Mouse (Mus musculus) MEL (cell line): ENCODE results near the gene Alg12. TPM values are rescaled to one million over a fixed set of nuclear protein-coding genes. Genes with fewer than 3 reads are reported as not detected.

Experiments used
- DNase-seq: peaks from one replicate; pipeline ENCODE4 v3.0.0; 2011; ENCODE audit warnings: low read depth, low spot score
- H3K27ac ChIP-seq: 2 replicates; pipeline ENCODE4 v1.5.1; 2012; ENCODE audit warnings: low read depth, mild to moderate bottlenecking, control low read depth, low read length, moderate library complexity; ENCODE audit not compliant: control insufficient read depth
- H3K27me3 ChIP-seq, 2 experiments: fragments of 150-350 bp in 1 of 2; sonication (generic) in 1 of 2; 2 replicates each; pipeline ENCODE4 v1.6.1; 2012; ENCODE audit warnings: low read length in 2 of 2, mild to moderate bottlenecking in 2 of 2, improper control_type of control experiment in 1 of 2, moderate library complexity in 1 of 2; ENCODE audit not compliant: insufficient read depth in 2 of 2, control insufficient read depth in 1 of 2
- H3K36me3 ChIP-seq, 2 experiments: 2 replicates each; pipeline ENCODE4 v1.6.1; 2012 to 2014; ENCODE audit warnings: low read length in 2 of 2, improper control_type of control experiment in 1 of 2, inconsistent platforms in 1 of 2, mild to moderate bottlenecking in 1 of 2; ENCODE audit not compliant: insufficient read depth in 2 of 2, control insufficient read depth in 1 of 2
- H3K4me1 ChIP-seq, 2 experiments: fragments of 150-350 bp in 1 of 2; sonication (generic) in 1 of 2; 2 replicates each; pipeline ENCODE4 v1.6.1; 2012; ENCODE audit warnings: low read length in 2 of 2, improper control_type of control experiment in 1 of 2, mild to moderate bottlenecking in 1 of 2; ENCODE audit not compliant: insufficient read depth in 2 of 2, control insufficient read depth in 1 of 2
- H3K4me3 ChIP-seq, 2 experiments: fragments of 150-350 bp in 1 of 2; sonication (generic) in 1 of 2; 2 replicates each; pipeline ENCODE4 v1.5.1; 2012; ENCODE audit warnings: low read depth in 2 of 2, low read length in 2 of 2, mild to moderate bottlenecking in 2 of 2, moderate library complexity in 2 of 2, control low read depth in 1 of 2, improper control_type of control experiment in 1 of 2; ENCODE audit not compliant: control insufficient read depth in 1 of 2, insufficient read depth in 1 of 2
- H3K79me2 ChIP-seq: 2 replicates; pipeline ENCODE4 v1.6.1; 2012; ENCODE audit warnings: mild to moderate bottlenecking, low read length, moderate library complexity; ENCODE audit not compliant: control insufficient read depth, poor library complexity, insufficient read depth
- H3K9ac ChIP-seq: 2 replicates; pipeline ENCODE4 v1.6.1; 2012; ENCODE audit warnings: low read depth, mild to moderate bottlenecking, control low read depth, low read length, moderate library complexity; ENCODE audit not compliant: control insufficient read depth, poor library complexity, severe bottlenecking
- H3K9me3 ChIP-seq: fragments of 150-350 bp; sonication (generic); replicated peaks from 2 replicates; pipeline ENCODE4 v1.6.1; 2012; ENCODE audit warnings: mild to moderate bottlenecking, low read length, improper control_type of control experiment, moderate library complexity; ENCODE audit not compliant: insufficient read depth
- BHLHE40 ChIP-seq: IDR thresholded peaks from 2 replicates; pipeline ENCODE4 v1.6.1; 2012; ENCODE audit warnings: low read depth, mild to moderate bottlenecking, inconsistent platforms, low read length, improper control_type of control experiment, borderline replicate concordance
- CHD2 ChIP-seq: IDR thresholded peaks from 2 replicates; pipeline ENCODE4 v1.6.1; 2011; ENCODE audit warnings: low read length, improper control_type of control experiment
- CTCF ChIP-seq, 3 experiments: IDR thresholded peaks in 2 of 3; conservative IDR thresholded peaks in 1 of 3; 2 replicates each; pipeline ENCODE4 v1.5.1; 2011 to 2012; ENCODE audit warnings: low read length in 3 of 3, low read depth in 2 of 3, mild to moderate bottlenecking in 2 of 3, improper control_type of control experiment in 1 of 3, inconsistent platforms in 1 of 3, mixed read lengths in 1 of 3, moderate library complexity in 1 of 3; ENCODE audit not compliant: control insufficient read depth in 1 of 3, insufficient read depth in 1 of 3, poor library complexity in 1 of 3, severe bottlenecking in 1 of 3
- E2F4 ChIP-seq: IDR thresholded peaks from 2 replicates; pipeline ENCODE4 v1.6.1; 2011; ENCODE audit warnings: low read depth, low read length, improper control_type of control experiment, borderline replicate concordance
- EP300 ChIP-seq, 2 experiments: IDR thresholded peaks; 2 replicates each; pipeline ENCODE4 v1.6.1; 2011; ENCODE audit warnings: improper control_type of control experiment in 2 of 2, low read length in 2 of 2, low read depth in 1 of 2, mild to moderate bottlenecking in 1 of 2
- GATA1 ChIP-seq: IDR thresholded peaks from 2 replicates; pipeline ENCODE4 v1.6.1; 2011; ENCODE audit warnings: low read depth, low read length, improper control_type of control experiment
- HCFC1 ChIP-seq: IDR thresholded peaks from 2 replicates; pipeline ENCODE4 v1.6.1; 2012; ENCODE audit warnings: low read depth, mild to moderate bottlenecking, inconsistent platforms, low read length, improper control_type of control experiment, moderate library complexity
- JUND ChIP-seq: IDR thresholded peaks from 2 replicates; pipeline ENCODE4 v1.6.1; 2011; ENCODE audit warnings: low read depth, mild to moderate bottlenecking, improper control_type of control experiment, low read length
- MAX ChIP-seq: IDR thresholded peaks from 2 replicates; pipeline ENCODE4 v1.6.1; 2011; ENCODE audit warnings: low read length, improper control_type of control experiment
- MAZ ChIP-seq: IDR thresholded peaks from 2 replicates; pipeline ENCODE4 v1.6.1; 2012; ENCODE audit warnings: low read depth, mild to moderate bottlenecking, inconsistent platforms, low read length, improper control_type of control experiment
- MXI1 ChIP-seq: IDR thresholded peaks from 2 replicates; pipeline ENCODE4 v1.6.1; 2011; ENCODE audit warnings: mild to moderate bottlenecking, low read depth, low read length, improper control_type of control experiment
- MYB ChIP-seq: IDR thresholded peaks from 2 replicates; pipeline ENCODE4 v1.6.1; 2011; ENCODE audit warnings: mild to moderate bottlenecking, low read depth, low read length, improper control_type of control experiment
- MYC ChIP-seq: IDR thresholded peaks from 2 replicates; pipeline ENCODE4 v1.6.1; 2011; ENCODE audit warnings: low read depth, mild to moderate bottlenecking, low read length, improper control_type of control experiment, moderate library complexity
- NRF1 ChIP-seq: IDR thresholded peaks from 2 replicates; pipeline ENCODE4 v1.6.1; 2014; ENCODE audit warnings: low read depth, mild to moderate bottlenecking, inconsistent platforms, low read length, improper control_type of control experiment, moderate library complexity; ENCODE audit not compliant: poor library complexity, insufficient read depth, severe bottlenecking
- POLR2A ChIP-seq, 2 experiments: IDR thresholded peaks; 2 replicates each; pipeline ENCODE4 v1.6.1; 2011 to 2012; ENCODE audit warnings: low read length in 2 of 2, mild to moderate bottlenecking in 2 of 2, control low read depth in 1 of 2, improper control_type of control experiment in 1 of 2, low read depth in 1 of 2, moderate library complexity in 1 of 2; ENCODE audit not compliant: control insufficient read depth in 1 of 2, insufficient read depth in 1 of 2, poor library complexity in 1 of 2
- POLR2AphosphoS2 ChIP-seq: IDR thresholded peaks from 2 replicates; pipeline ENCODE4 v1.6.1; 2011; ENCODE audit warnings: low read length, improper control_type of control experiment
- SIN3A ChIP-seq: IDR thresholded peaks from 2 replicates; pipeline ENCODE4 v1.6.1; 2012; ENCODE audit warnings: low read length, improper control_type of control experiment, inconsistent platforms
- SMC3 ChIP-seq: IDR thresholded peaks from 2 replicates; pipeline ENCODE4 v1.6.1; 2011; ENCODE audit warnings: low read depth, low read length, improper control_type of control experiment
- TBP ChIP-seq: IDR thresholded peaks from 2 replicates; pipeline ENCODE4 v1.8.0; 2011; ENCODE audit warnings: low read depth, low read length, improper control_type of control experiment
- UBTF ChIP-seq: IDR thresholded peaks from 2 replicates; pipeline ENCODE4 v1.6.1; 2012; ENCODE audit warnings: low read depth, mild to moderate bottlenecking, inconsistent platforms, low read length, improper control_type of control experiment, moderate library complexity, borderline replicate concordance; ENCODE audit not compliant: insufficient read depth
- USF1 ChIP-seq: IDR thresholded peaks from 2 replicates; pipeline ENCODE4 v1.6.1; 2014; ENCODE audit warnings: low read depth, mild to moderate bottlenecking, inconsistent platforms, low read length, improper control_type of control experiment, moderate library complexity
- USF2 ChIP-seq, 2 experiments: IDR thresholded peaks; 2 replicates each; pipeline ENCODE4 v1.6.1; 2011 to 2012; ENCODE audit warnings: improper control_type of control experiment in 2 of 2, low read length in 2 of 2, borderline replicate concordance in 1 of 2, inconsistent platforms in 1 of 2, low read depth in 1 of 2, mild to moderate bottlenecking in 1 of 2; ENCODE audit not compliant: insufficient read depth in 1 of 2
- ZKSCAN1 ChIP-seq: IDR thresholded peaks from 2 replicates; pipeline ENCODE4 v1.6.1; 2012; ENCODE audit warnings: low read depth, mild to moderate bottlenecking, inconsistent platforms, low read length, improper control_type of control experiment, moderate library complexity
- ZNF384 ChIP-seq: IDR thresholded peaks from 2 replicates; pipeline ENCODE4 v1.6.1; 2012; ENCODE audit warnings: low read depth, mild to moderate bottlenecking, inconsistent platforms, low read length, improper control_type of control experiment
- polyA plus RNA-seq, 2 experiments: library from polyadenylated mRNA; stranded (reverse) in 1 of 2; unstranded in 1 of 2; fragments of >175 nt in 1 of 2; fragments of >200 nt in 1 of 2; gene quantifications; 2 replicates each; pipeline versions ENCODE4 v1.2.1 to v1.2.4; 2012; ENCODE audit warnings: low replicate concordance in 2 of 2, low read depth in 1 of 2; ENCODE audit not compliant: insufficient read length in 2 of 2, insufficient read depth in 1 of 2, missing spikeins in 1 of 2
- total RNA-seq: library from RNA; depleted of rRNA; stranded (reverse); fragments of 300-350 nt; gene quantifications from 2 replicates; pipeline ENCODE4 v1.2.3, GENCODE M21; 2012

The Alg12 gene
- total and polyA plus RNA-seq, 3 experiments = 13.7 to 18.6 TPM; not detected in 1

- TF ChIP-seq USF2 (IDR thresholded peaks at IDR 0.05; ENCODE audit: borderline replicate concordance in 1 of 2, insufficient read depth in 1 of 2, low read depth in 1 of 2, low read length in 2 of 2) (no peak), USF1 (peak; percentile 84), E2F4 (no peak), UBTF (no peak), GATA1 (no peak), MAZ (peak; percentile 92), MAX (peak; percentile 37; the same call in 1 of the 2 replicates), JUND (no peak), CTCF (IDR thresholded peaks at IDR 0.05 in 2 of 3, conservative IDR thresholded peaks at IDR 0.05 in 1 of 3; ENCODE audit: control insufficient read depth in 1 of 3, insufficient read depth in 1 of 3, low read depth in 2 of 3, low read length in 3 of 3, poor library complexity in 1 of 3, severe bottlenecking in 1 of 3) (0 out of 6 replicates have a peak, but pooled peaks of 1 of the 3 experiments have one; percentile 10), BHLHE40 (peak; percentile 55; the same call in 1 of the 2 replicates), TBP (no peak), POLR2A (IDR thresholded peaks at IDR 0.05; ENCODE audit: control insufficient read depth in 1 of 2, insufficient read depth in 1 of 2, low read depth in 1 of 2, low read length in 2 of 2, poor library complexity in 1 of 2) (no peak), HCFC1 (0 out of 2 replicates have a peak, but pooled peaks have one; percentile 37), EP300 (IDR thresholded peaks at IDR 0.05; ENCODE audit: low read depth in 1 of 2, low read length in 2 of 2) (no peak), SIN3A (peak; percentile 89), MYB (no peak), MYC (no peak), MXI1 (peak; percentile 70)
- Histone ChIP-seq H3K4me1 (peaks cover 0 to 11% of the 10 kb centered on the region in 2 experiments; a peak in 2 of 4 replicates), H3K79me2 (peaks cover 23% of the 10 kb centered on the region), H3K4me3 (peak overlapping the region; percentile 65 to 78), H3K9ac (peak overlapping the region; percentile 88), H3K36me3 (peaks cover 2 to 8% of the 10 kb centered on the region in 2 experiments; a peak in 2 of 4 replicates), H3K27me3 (no peaks in the 10 kb centered on the region), H3K27ac (no peak overlapping the region), H3K9me3 (no peaks in the 10 kb centered on the region)
- peak; percentile 91 for DNase-seq
These were observed 44.6 kb upstream of the Alg12 start for GRCm38 (mm10) chr15:88863695-88864231.

GRCm38 (mm10) chr15:88862881-88863694 is 44.0 kb upstream of the Alg12 start:
- Histone ChIP-seq H3K4me1 (peaks cover 0 to 11% of the 10 kb centered on the region in 2 experiments; a peak in 2 of 4 replicates), H3K27me3 (no peaks in the 10 kb centered on the region), H3K9me3 (no peaks in the 10 kb centered on the region), H3K27ac (peak overlapping the region; percentile 24; the same call in 1 of the 2 replicates), H3K79me2 (peaks cover 23% of the 10 kb centered on the region), H3K9ac (peak overlapping the region; percentile 88), H3K4me3 (peak overlapping the region; percentile 65 to 78), H3K36me3 (peaks cover 2 to 8% of the 10 kb centered on the region in 2 experiments; a peak in 2 of 4 replicates)
- DNase-seq = peak; percentile 67
- TF ChIP-seq UBTF = 0 out of 2 replicates have a peak, but pooled peaks have one; percentile 40
- no peak for TF ChIP-seq HCFC1
- TF ChIP-seq NRF1 = 0 out of 2 replicates have a peak, but pooled peaks have one; percentile 11
- no peak for TF ChIP-seq CHD2
- TF ChIP-seq SMC3 = no peak
- no peak for TF ChIP-seq MYC
- TF ChIP-seq MXI1 = peak; percentile 22; the same call in 1 of the 2 replicates
- no peak for TF ChIP-seq POLR2AphosphoS2
- TF ChIP-seq POLR2A (IDR thresholded peaks at IDR 0.05; ENCODE audit: control insufficient read depth in 1 of 2, insufficient read depth in 1 of 2, low read depth in 1 of 2, low read length in 2 of 2, poor library complexity in 1 of 2) = peak in 1 of 2 experiments; percentile 31; a peak in 1 of 4 replicates
- no peak for TF ChIP-seq ZKSCAN1
- no peak for TF ChIP-seq ZNF384
- TF ChIP-seq MAX = peak; percentile 59; the same call in 1 of the 2 replicates
